Mouse (Mus musculus) kidney, adult 2 months (tissue): ENCODE measurements at regions not wholly inside any gene's neighbourhood (a gene's known extent, or its start where the extent isn't known, plus 50 kb on each side); places are given as distances from the start of the nearest gene placed in this dataset.

Experiments used
- CTCF ChIP-seq: fragments of 200-500 bp; conservative IDR thresholded peaks from 2 replicates; pipeline ENCODE4 v1.5.1; 2011; ENCODE audit warnings: low read depth, mild to moderate bottlenecking, control low read depth, low read length, moderate library complexity, mixed read lengths; ENCODE audit not compliant: insufficient read depth, insufficient read length
- POLR2A ChIP-seq: fragments of 200-500 bp; IDR thresholded peaks from one replicate; pipeline ENCODE4 v1.6.1; 2011; ENCODE audit warnings: low read depth, low read length, control low read depth

DNA sequence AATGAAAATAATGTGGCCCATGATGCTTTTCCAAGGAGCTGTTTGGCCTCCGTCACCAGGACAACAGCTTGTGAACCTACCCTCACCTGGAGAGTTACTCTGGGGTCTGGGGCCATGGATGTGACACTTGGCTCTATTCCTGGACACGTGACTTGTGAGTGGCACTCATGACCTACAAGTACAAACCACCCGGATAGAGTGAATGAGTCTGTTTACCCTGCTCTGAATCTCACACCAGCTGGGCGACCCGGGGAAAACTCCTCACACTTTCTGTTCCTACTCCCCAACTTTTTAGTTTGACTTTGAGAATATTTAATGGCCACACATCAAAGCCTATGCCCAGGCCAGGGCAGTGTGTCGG is 84.0 kb downstream of the Gm11011 start:
- TF ChIP-seq CTCF (no peak), POLR2A (no peak)
